Mouse (Mus musculus) ovary, postnatal 14 days (tissue): ENCODE measurements around the gene Gm21970.

Experiments used
- DNase-seq: peaks from one replicate; pipeline ENCODE4 v3.0.0; 2022; ENCODE audit warnings: low spot score

Gene Gm21970

GRCm38 (mm10) chr16:91463400-91463799 is 71.9 kb downstream of the Gm21970 start:
- DNase-seq: no peak

- no peak for DNase-seq
These were observed 72.4 kb downstream of the Gm21970 start for GRCm38 (mm10) chr16:91463836-91464400.

DNA sequence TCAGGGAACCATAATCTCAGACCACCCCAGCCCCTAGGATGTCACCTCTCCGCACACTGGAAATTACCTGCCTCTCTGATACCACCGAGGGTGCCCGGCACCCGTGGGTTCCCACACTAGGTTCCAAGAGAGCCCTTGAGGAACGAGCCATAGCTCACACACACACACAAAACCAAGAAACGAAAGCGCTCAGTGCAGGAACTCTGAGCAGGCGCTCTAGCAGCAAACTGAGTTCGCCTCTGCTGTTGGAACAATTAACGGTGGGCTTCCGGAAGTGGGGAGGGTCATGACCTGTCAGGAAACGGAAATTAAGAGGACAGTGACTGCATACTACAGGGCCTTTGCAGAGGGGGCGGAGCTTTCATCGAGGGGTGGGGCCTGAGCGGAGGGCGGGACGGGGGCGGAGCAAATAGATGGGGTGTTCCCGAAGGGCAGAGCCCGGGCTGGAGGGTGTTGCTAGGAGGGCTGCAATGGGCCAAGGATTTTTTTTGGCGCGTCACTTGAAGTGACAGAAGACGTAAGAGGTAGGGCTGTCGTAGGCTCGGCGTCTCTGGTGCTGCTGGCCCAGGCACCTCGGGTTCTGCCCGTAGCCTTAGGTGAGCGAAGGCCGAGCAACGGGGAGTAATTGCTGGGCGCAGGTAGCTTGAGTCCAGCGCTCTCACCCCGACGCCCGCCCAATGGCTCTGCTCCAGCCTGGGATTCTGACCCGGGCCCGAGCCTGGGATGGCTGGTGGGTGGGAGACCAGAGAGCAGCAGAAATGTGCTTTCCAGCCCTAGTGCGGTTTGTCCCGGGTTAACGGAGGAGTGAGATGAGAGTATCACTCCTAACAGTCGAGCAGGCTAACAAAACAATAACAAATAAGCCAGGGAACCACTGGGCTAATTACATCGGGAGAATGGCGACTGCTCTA is 73.3 kb downstream of the Gm21970 start:
- DNase-seq: peak; percentile 75

GRCm38 (mm10) chr16:91465505-91466240 is 74.2 kb downstream of the Gm21970 start:
- no peak for DNase-seq

DNA sequence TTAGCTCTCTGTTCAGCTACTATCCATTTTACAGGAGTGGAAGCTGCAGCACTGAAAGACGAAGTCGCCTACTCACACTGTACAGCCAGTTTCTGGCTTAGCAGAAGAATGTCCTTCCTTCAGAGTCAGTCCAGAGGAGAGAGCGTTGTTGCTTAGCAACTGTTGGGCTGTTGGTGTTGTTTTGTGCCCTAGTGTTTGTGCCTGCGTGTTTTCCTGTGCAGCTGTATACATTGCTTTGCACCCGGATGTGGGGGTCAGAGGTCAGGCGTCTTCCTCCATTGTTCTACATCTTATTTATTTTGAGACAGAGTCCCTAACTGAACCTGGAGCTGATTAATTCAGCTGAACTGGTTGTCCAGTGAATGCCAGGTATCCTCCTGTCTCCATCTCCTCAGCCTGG is 75.0 kb downstream of the Gm21970 start:
- no peak for DNase-seq
